Mouse (Mus musculus): ENCODE results near the gene Ptpn1. TPM values are rescaled to one million over a fixed set of nuclear protein-coding genes. Genes with fewer than 3 reads are reported as not detected.

Gene Ptpn1
- polyA plus RNA-seq, 1 experiment from 2014 or later = 41.5 TPM

DNA sequence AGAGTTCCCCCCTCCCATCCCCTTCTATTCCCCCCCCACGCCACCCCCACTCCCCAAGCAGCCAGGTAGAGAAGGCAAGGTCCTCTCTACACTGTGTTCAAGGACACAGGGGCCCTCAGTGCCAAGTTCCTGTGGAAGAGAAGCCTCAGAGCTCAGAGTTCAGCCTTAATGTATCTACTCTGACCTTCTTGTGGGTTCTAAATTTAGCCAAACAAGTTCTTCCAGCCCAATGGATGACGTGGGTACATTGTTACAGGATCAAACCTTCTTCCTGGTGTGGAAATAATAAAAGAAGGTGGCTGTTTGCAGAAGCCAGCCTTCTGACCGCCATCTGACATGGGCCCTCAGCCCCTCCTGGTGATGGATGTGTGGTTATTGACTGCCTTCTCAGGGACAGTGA lies 94.6 kb downstream of the Ptpn1 start:
- Histone ChIP-seq H3K4me2 (ENCODE audit: low read length) (no peak overlapping the region), H3K36me3 (ENCODE audit: control insufficient read depth, insufficient read depth, low read length) (no peaks in the 10 kb centered on the region), H3K27me3 (ENCODE audit: control insufficient read depth, insufficient read depth, low read length) (no peaks in the 10 kb centered on the region), H3K4me3 (ENCODE audit: control insufficient read depth in 1 of 2, insufficient read depth in 1 of 2, low read depth in 1 of 2, low read length in 2 of 2) (no peak overlapping the region), H3K4me1 (ENCODE audit: control insufficient read depth in 2 of 2, insufficient read depth in 2 of 2, low read length in 2 of 2) (peaks cover 2 to 6% of the 10 kb centered on the region in 2 experiments; a peak in 3 of 4 replicates), H3K9ac (ENCODE audit: low read length) (no peak overlapping the region), H3K27ac (replicated peaks in 1 of 2; ENCODE audit: control insufficient read depth in 1 of 2, insufficient read depth in 1 of 2, low read depth in 2 of 2, low read length in 2 of 2) (no peak overlapping the region), H3K9me3 (ENCODE audit: control insufficient read depth, low read length) (peaks cover 7% of the 10 kb centered on the region)
- 39% methylated on average over 3 of the region's 3 CpGs for WGBS
- no peak for ATAC-seq (ENCODE audit: insufficient number of reproducible peaks, insufficient read depth, low FRiP score, low read depth)

DNA sequence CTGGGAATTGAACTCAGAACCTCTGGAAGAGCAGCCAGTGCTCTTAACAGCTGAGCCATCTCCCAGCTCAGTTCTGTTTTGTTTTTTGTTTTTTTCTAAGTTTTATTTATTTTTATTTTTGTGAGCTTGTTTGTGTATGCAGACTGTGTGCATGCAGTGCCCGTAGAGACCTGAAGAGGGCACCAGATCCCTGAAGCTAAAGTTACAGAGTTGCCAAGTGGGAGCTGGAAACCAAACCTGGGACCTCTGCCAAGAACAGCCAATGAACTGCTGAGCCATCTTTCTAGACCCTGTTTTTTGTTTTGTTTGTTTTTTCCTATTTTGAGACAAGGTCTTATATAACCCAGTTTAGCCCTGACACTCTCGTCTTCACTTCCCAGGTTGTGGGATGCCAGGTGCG lies 96.5 kb downstream of the Ptpn1 start:
- Histone ChIP-seq H3K4me3 (ENCODE audit: control insufficient read depth in 1 of 2, insufficient read depth in 1 of 2, low read depth in 1 of 2, low read length in 2 of 2) (no peak overlapping the region), H3K27ac (replicated peaks in 1 of 2; ENCODE audit: control insufficient read depth in 1 of 2, insufficient read depth in 1 of 2, low read depth in 2 of 2, low read length in 2 of 2) (no peak overlapping the region), H3K9ac (ENCODE audit: low read length) (no peak overlapping the region), H3K36me3 (ENCODE audit: control insufficient read depth, insufficient read depth, low read length) (no peaks in the 10 kb centered on the region), H3K4me2 (ENCODE audit: low read length) (no peak overlapping the region), H3K27me3 (ENCODE audit: control insufficient read depth, insufficient read depth, low read length) (no peaks in the 10 kb centered on the region), H3K4me1 (ENCODE audit: control insufficient read depth in 2 of 2, insufficient read depth in 2 of 2, low read length in 2 of 2) (peaks cover 2 to 6% of the 10 kb centered on the region in 2 experiments; a peak in 3 of 4 replicates), H3K9me3 (ENCODE audit: control insufficient read depth, low read length) (peaks cover 7% of the 10 kb centered on the region)
- 92% methylated on average over 3 of the region's 3 CpGs for WGBS
- ATAC-seq (ENCODE audit: insufficient number of reproducible peaks, insufficient read depth, low FRiP score, low read depth) = no peak

Other genes starting within 250 kb of the Ptpn1 start
- 14.2 and 17.0 TPM in 2 replicates for gene Cebpb, start 243.1 kb upstream of the Ptpn1 start, polyA plus RNA-seq (2014; fragmentation: Nextera tagmentation; extraction: Ambion mirVana)
- 40.6 and 40.9 TPM in 2 replicates for gene Tmem189, start 242.2 kb upstream of the Ptpn1 start, polyA plus RNA-seq (2014; fragmentation: Nextera tagmentation; extraction: Ambion mirVana)
- 0.81 and 1.00 TPM in 2 replicates for gene Ripor3, start 78.6 kb downstream of the Ptpn1 start, polyA plus RNA-seq (2014; fragmentation: Nextera tagmentation; extraction: Ambion mirVana)
- 7.7 and 8.5 TPM in 2 replicates for gene Pard6b, start 148.9 kb downstream of the Ptpn1 start, polyA plus RNA-seq (2014; fragmentation: Nextera tagmentation; extraction: Ambion mirVana)

Data from heart, embryonic 14.5 days (tissue).